Mouse (Mus musculus) adrenal gland, postnatal 4 days (tissue): ENCODE measurements around the gene Edem1. TPM values are rescaled to one million over a fixed set of nuclear protein-coding genes. Genes with fewer than 3 reads are reported as not detected.

Source experiments
- DNase-seq, 2 experiments: peaks; one replicate each; pipeline ENCODE4 v3.0.0; 2021 to 2022; ENCODE audit warnings: low spot score in 2 of 2, mixed read lengths in 2 of 2
- long read RNA-seq, 2 experiments: library from polyadenylated mRNA; stranded (forward); transcript quantifications; one replicate each; pipeline ENCODE4 v2.0.0; 2021
- total RNA-seq, 2 experiments: library from RNA; stranded (reverse); gene quantifications; 2 replicates each; pipeline ENCODE4 v1.2.3; 2021

The Edem1 gene
- total RNA-seq = 10 to 100 TPM; 40.1 to 41.1 TPM
- long read RNA-seq, experiment 1, full-length matches to known transcripts = 24 of 27 reads
- long read RNA-seq, experiment 1, partial matches to known transcripts = 1 of 27 reads
- long read RNA-seq, experiment 1, other reads (novel, unspliced or antisense) = 2 of 27 reads
- long read RNA-seq, experiment 2, full-length matches to known transcripts = 40 of 43 reads
- long read RNA-seq, experiment 2, partial matches to known transcripts = 2 of 43 reads
- long read RNA-seq, experiment 2, other reads (novel, unspliced or antisense) = 1 of 43 reads

GRCm38 (mm10) chr6:108828234-108828868 lies at the start of gene Edem1:
Edem1 (plus strand) TSS chr6:108828641.
- peak; percentile 95 to 98 for DNase-seq

- DNase-seq = no peak
These were observed 46.6 kb upstream of the Edem1 start for GRCm38 (mm10) chr6:108781865-108782264.

- DNase-seq = peak; percentile 95 to 97
These were observed 45.8 kb upstream of the Edem1 start, which contains the start of gene Arl8b for GRCm38 (mm10) chr6:108782526-108783183. Arl8b (plus strand) TSS chr6:108783099.

- DNase-seq = peak in 1 of 2 experiments; percentile 24
These were observed 45.1 kb upstream of the Edem1 start for GRCm38 (mm10) chr6:108783184-108783881.

- no peak for DNase-seq
These were observed 44.4 kb upstream of the Edem1 start for GRCm38 (mm10) chr6:108784056-108784455.

GRCm38 (mm10) chr6:108784796-108785195 lies 43.6 kb upstream of the Edem1 start:
- DNase-seq = no peak

- no peak for DNase-seq
These were observed 42.9 kb upstream of the Edem1 start for GRCm38 (mm10) chr6:108785551-108785950.

GRCm38 (mm10) chr6:108791498-108791897 lies 36.9 kb upstream of the Edem1 start:
- DNase-seq = no peak

- no peak for DNase-seq
These were observed 32.5 kb upstream of the Edem1 start for GRCm38 (mm10) chr6:108795912-108796311.

- no peak for DNase-seq
These were observed 31.7 kb upstream of the Edem1 start for GRCm38 (mm10) chr6:108796706-108797105.

GRCm38 (mm10) chr6:108805194-108805593 lies 23.2 kb upstream of the Edem1 start:
- no peak for DNase-seq

GRCm38 (mm10) chr6:108805871-108806270 lies 22.6 kb upstream of the Edem1 start:
- no peak for DNase-seq

GRCm38 (mm10) chr6:108807446-108807845 lies 21.0 kb upstream of the Edem1 start:
- no peak for DNase-seq

GRCm38 (mm10) chr6:108808786-108809185 lies 19.7 kb upstream of the Edem1 start:
- no peak for DNase-seq

- no peak for DNase-seq
These were observed 18.2 kb upstream of the Edem1 start for GRCm38 (mm10) chr6:108810237-108810636.

- DNase-seq = no peak
These were observed 16.3 kb upstream of the Edem1 start for GRCm38 (mm10) chr6:108812134-108812533.

- DNase-seq = no peak
These were observed 10.9 kb upstream of the Edem1 start for GRCm38 (mm10) chr6:108817510-108817909.

GRCm38 (mm10) chr6:108824816-108825545 lies 3.5 kb upstream of the Edem1 start:
- no peak for DNase-seq

- DNase-seq = no peak
These were observed 2.4 kb upstream of the Edem1 start for GRCm38 (mm10) chr6:108826070-108826469.

GRCm38 (mm10) chr6:108827336-108827920 lies 1.0 kb upstream of the Edem1 start:
- DNase-seq = no peak
